Mouse (Mus musculus) Patski (cell line): ENCODE results near the gene Xiap. TPM values are rescaled to one million over a fixed set of nuclear protein-coding genes. Genes with fewer than 3 reads are reported as not detected.
A peak's percentile ranks its signal among the peaks of the same experiment; 100 is the strongest.

Experiments
- ATAC-seq: fragments of 100-300 bp; one replicate; pipeline ENCODE4 v1.8.0; 2021
- CTCF ChIA-PET: fragments of 350-600 bp; sonication (Branson Sonifier 250); formaldehyde crosslinking; loops from one replicate; lab custom pipeline; 2022; ENCODE audit warnings: inconsistent platforms; lab: Charles Lee
- POLR2A ChIA-PET: fragments of 350-600 bp; sonication (Branson Sonifier 250); formaldehyde crosslinking; loops from one replicate; lab custom pipeline; 2022; ENCODE audit warnings: antibody characterized with exemption, inconsistent platforms; lab: Charles Lee
- DNase-seq: peaks from one replicate; pipeline ENCODE4 v3.0.0-alpha.2; 2011; ENCODE audit warnings: low read depth, low spot score
- H3K27me3 ChIP-seq: fragments of 371-371 bp; one replicate; pipeline ENCODE4 v1.5.1; 2021
- CTCF ChIP-seq: fragments of 100-300 bp; IDR thresholded peaks from one replicate; pipeline ENCODE4 v1.5.1; 2021
- in situ Hi-C: fragments of 300-500 bp; cut with MboI; formaldehyde crosslinking; loops from 3 replicates; pipeline ENCODE4 v1.11.1; 2018; ENCODE audit warnings: low pct_unique_long_range_greater_than_20kb, mixed read lengths
- polyA plus RNA-seq: library from polyadenylated mRNA; unstranded; gene quantifications from one replicate; pipeline ENCODE4 v1.2.3, GENCODE M21; 2021

Xiap gene
- polyA plus RNA-seq, 1 experiment from 2014 or later: 32.1 TPM

- in situ Hi-C loops: loop anchor here (25.0 kb wide), 1 partner anchor 223 kb away; no protein-coding TSS in a partner anchor
- ATAC-seq: no peak
- no peak for DNase-seq
- ChIA-PET POLR2A (no interaction called here), CTCF (no interaction called here)
- no peak for TF ChIP-seq CTCF
- peaks cover 9% of the 10 kb centered on the region for H3K27me3 ChIP-seq
Measured at GRCm38 (mm10) chrX:42039481-42039880, 20.0 kb upstream of the Xiap start.

DNA sequence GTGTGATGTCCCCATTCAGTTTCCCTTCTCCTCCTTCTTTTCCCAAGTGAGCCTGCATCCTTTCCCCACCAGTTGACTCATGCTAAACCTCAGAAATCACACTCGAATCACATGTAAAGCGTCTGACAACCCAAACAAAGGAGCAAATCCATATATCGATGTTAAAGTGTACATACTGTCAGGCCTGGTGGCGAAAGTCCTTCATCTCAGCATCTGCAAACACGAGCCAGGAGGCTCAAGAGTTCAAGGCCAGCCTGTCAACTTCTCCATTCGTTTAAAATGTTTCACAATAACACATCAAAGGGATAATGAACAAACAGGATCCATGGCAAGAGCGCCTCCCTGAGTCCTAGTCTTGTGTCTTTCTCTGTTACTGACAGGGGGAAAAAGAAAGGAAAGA is 14.5 kb upstream of the Xiap start:
- in situ Hi-C loops: loop anchor here (25.0 kb wide), 1 partner anchor 217 kb away; no protein-coding TSS in a partner anchor
- ChIA-PET POLR2A (no interaction called here), CTCF (interaction anchor here (1.2 kb wide), 1 partner anchor 11 kb away, joined by 4 read pairs; no protein-coding TSS in a partner anchor)
- DNase-seq (no peak), ATAC-seq (no peak)
- no peak for TF ChIP-seq CTCF
- peaks cover 9% of the 10 kb centered on the region for H3K27me3 ChIP-seq

- no peaks in the 10 kb centered on the region for H3K27me3 ChIP-seq
- TF ChIP-seq CTCF: no peak
- DNase-seq (no peak), ATAC-seq (no peak)
- CTCF ChIA-PET: no interaction called here
- POLR2A ChIA-PET: no interaction called here
- in situ Hi-C loops: no loop called here
Measured at GRCm38 (mm10) chrX:42050652-42051643, 8.5 kb upstream of the Xiap start.

- POLR2A ChIA-PET: no interaction called here
- no peak for DNase-seq
- in situ Hi-C loops: no loop called here
- H3K27me3 ChIP-seq: no peaks in the 10 kb centered on the region
- CTCF ChIA-PET: no interaction called here
- no peak for ATAC-seq
- no peak for TF ChIP-seq CTCF
Measured at GRCm38 (mm10) chrX:42057012-42057411, 2.5 kb upstream of the Xiap start.

GRCm38 (mm10) chrX:42057873-42058272 is 1.6 kb upstream of the Xiap start:
- no peak for TF ChIP-seq CTCF
- ATAC-seq (no peak), DNase-seq (no peak)
- POLR2A ChIA-PET: no interaction called here
- CTCF ChIA-PET: no interaction called here
- in situ Hi-C loops: no loop called here
- H3K27me3 ChIP-seq: no peaks in the 10 kb centered on the region

DNA sequence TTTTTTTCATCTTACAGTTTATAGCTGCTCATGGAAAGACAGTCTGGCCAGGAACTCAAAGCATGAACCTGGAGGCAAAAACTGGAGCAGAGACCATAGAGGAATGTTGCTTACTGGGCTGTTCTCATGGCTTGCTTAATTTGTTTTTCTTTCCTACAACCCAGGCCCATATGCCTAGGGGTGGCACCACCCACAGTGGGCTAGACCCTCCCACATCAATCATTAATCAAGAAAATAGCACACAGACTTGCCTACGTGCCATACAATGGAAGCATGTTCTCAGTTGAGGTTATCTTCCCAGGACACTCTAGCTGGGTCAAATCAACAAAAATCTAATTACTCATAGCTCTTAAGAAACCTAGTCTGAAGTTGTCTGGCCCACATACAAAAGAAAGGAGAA is 4.1 kb downstream of the Xiap start:
- ATAC-seq: no peak
- ChIA-PET POLR2A (no interaction called here), CTCF (no interaction called here)
- in situ Hi-C loops: no loop called here
- no peak for DNase-seq
- no peak for TF ChIP-seq CTCF
- peaks cover 4% of the 10 kb centered on the region for H3K27me3 ChIP-seq

GRCm38 (mm10) chrX:42065086-42065485 is 5.6 kb downstream of the Xiap start:
- CTCF ChIA-PET: no interaction called here
- ATAC-seq: no peak
- TF ChIP-seq CTCF: no peak
- POLR2A ChIA-PET: no interaction called here
- in situ Hi-C loops: no loop called here
- H3K27me3 ChIP-seq: peaks cover 10% of the 10 kb centered on the region
- DNase-seq: no peak

DNA sequence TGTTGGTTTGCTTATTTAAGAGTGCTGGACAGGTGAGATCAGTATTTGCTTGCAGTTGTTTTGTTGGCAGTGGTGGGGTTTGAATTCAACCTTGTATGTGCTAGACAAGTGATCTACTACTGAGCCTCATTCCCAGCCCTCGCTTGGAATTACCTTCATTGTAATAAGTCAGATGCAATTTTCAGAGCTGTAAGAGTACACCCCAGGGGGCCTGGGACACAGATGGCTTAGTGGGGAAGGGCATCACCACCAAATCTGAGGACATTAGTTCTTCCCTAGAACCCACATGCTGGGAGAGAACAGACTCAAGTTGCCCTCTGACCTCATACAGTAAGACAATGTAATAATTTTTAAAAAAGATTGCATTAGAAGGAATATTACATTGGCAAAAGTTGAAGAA is 7.3 kb downstream of the Xiap start:
- TF ChIP-seq CTCF: no peak
- CTCF ChIA-PET: no interaction called here
- H3K27me3 ChIP-seq: peaks cover 11% of the 10 kb centered on the region
- in situ Hi-C loops: no loop called here
- ATAC-seq (no peak), DNase-seq (no peak)
- POLR2A ChIA-PET: no interaction called here

- POLR2A ChIA-PET: interaction anchor here (0.6 kb wide), 1 partner anchor 23 kb away, joined by 3 read pairs; no protein-coding TSS in a partner anchor
- TF ChIP-seq CTCF: no peak
- no peak for DNase-seq
- in situ Hi-C loops: no loop called here
- CTCF ChIA-PET: no interaction called here
- H3K27me3 ChIP-seq: peaks cover 11% of the 10 kb centered on the region
- ATAC-seq: peak; percentile 78
Measured at GRCm38 (mm10) chrX:42067791-42068200, 8.3 kb downstream of the Xiap start.

DNA sequence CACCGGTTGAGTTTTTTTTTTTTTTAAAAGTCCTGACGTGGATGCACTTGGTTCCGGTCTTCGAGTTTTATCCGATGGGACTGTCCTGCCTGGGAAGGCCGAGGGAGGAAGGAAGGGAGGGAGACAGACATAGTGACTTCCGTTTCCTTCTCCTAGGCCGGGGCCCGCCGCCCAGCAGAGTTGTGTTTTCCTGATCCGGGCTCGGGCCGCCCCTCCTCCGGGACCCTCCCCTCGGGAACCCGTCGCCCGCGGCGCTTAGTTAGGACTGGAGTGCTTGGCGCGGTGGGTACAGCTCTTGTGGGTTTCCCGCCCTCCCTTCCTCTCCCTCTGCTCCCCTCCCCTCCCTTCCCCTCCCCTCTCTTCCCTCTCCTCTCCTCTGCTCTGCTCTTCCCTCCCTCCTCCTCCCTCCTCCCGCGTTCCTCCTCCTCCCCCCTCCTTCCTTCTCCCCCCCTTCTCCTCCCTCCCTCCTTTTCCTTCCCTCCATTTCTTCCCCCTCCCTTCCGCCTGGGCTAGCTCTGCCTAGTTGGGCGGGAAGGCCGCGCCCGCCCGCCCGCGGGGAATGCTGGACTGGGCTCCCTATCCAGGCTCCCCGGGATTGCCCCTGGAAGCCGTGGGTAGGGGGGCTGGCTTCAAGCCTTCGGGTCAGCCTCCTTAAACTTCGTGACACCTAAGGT is 8.9 kb downstream of the Xiap start:
- in situ Hi-C loops: no loop called here

More for the DNA sequence above, 8.9 kb downstream of the Xiap start:
- CTCF ChIA-PET: interaction anchor here (0.6 kb wide), 1 partner anchor 37 kb away, joined by 3 read pairs; no protein-coding TSS in a partner anchor
- peak; percentile 87 for ATAC-seq
- H3K27me3 ChIP-seq: peaks cover 11% of the 10 kb centered on the region
- POLR2A ChIA-PET: interaction anchor here (0.6 kb wide), 1 partner anchor 24 kb away, joined by 3 read pairs; no protein-coding TSS in a partner anchor
- DNase-seq: peak; percentile 35
- TF ChIP-seq CTCF: no peak
